In genomic region chr5:88370578-88371232, GRCm38 (mm10) we compare ENCODE assay signal across 29 mouse cellular contexts. TPM values are rescaled to one million over a fixed set of nuclear protein-coding genes. Genes with fewer than 3 reads are reported as not detected.
A peak's percentile ranks its signal among the peaks of the same experiment; 100 is the strongest.
DNase-seq lines count a peak whose midpoint lies in the region; ATAC-seq and TF ChIP-seq lines count a peak whose summit lies in the region.
"Had no signal": no experiment of that assay in that cellular context is flagged by ENCODE, and none has a peak within 500 bp of the region (broad histone marks: within the 10 kb centered on the region; RNA-seq: fewer than 3 reads in every experiment).

No protein-coding gene starts in this region.

- H3K4me2 ChIP-seq in liver, embryonic 12.5 days: no peak overlapping the region
- H3K4me2 ChIP-seq in intestine, postnatal 0 days (replicated peaks; ENCODE audit: low read depth): peak overlapping the region; percentile 30; the same call in 1 of the 2 replicates
- H3K4me2 ChIP-seq in stomach, embryonic 15.5 days: no peak overlapping the region
- H3K4me2 ChIP-seq: embryonic facial prominence, embryonic 13.5 days; heart, embryonic 12.5 days; hindbrain, embryonic 12.5 days; limb, embryonic 15.5 days had no signal

- peak; percentile 64 to 73 for TF ChIP-seq EP300 in MEL (IDR thresholded peaks at IDR 0.05; ENCODE audit: low read depth in 1 of 2, low read length in 2 of 2)

- TF ChIP-seq CTCF in MEL (IDR thresholded peaks at IDR 0.05 in 2 of 3, conservative IDR thresholded peaks at IDR 0.05 in 1 of 3; ENCODE audit: control insufficient read depth in 1 of 3, insufficient read depth in 1 of 3, low read depth in 2 of 3, low read length in 3 of 3, poor library complexity in 1 of 3, severe bottlenecking in 1 of 3): no peak
- no peak for TF ChIP-seq CTCF in intestine, postnatal 0 days (IDR thresholded peaks at IDR 0.05; ENCODE audit: low read depth)

- no peak for TF ChIP-seq RAD21 in MEL (IDR thresholded peaks at IDR 0.05; ENCODE audit: low read depth, low read length)

- H3K27ac ChIP-seq in liver, embryonic 12.5 days: no peak overlapping the region
- peak overlapping the region; percentile 42 for H3K27ac ChIP-seq in MEL (ENCODE audit: control insufficient read depth, low read depth, low read length)
- peak overlapping the region; percentile 57 for H3K27ac ChIP-seq in intestine, postnatal 0 days (ENCODE audit: low read depth, low read length)
- H3K27ac ChIP-seq in stomach, embryonic 15.5 days: no peak overlapping the region
- H3K27ac ChIP-seq: embryonic facial prominence, embryonic 13.5 days; hindbrain, embryonic 12.5 days; layer of hippocampus, adult 2 months; limb, embryonic 15.5 days had no signal

- DNase-seq in liver (peak; percentile 4), MEL (ENCODE audit: low read depth, low spot score) (peak; percentile 78)
- DNase-seq in adrenal gland, postnatal 14 days: no peak
- no peak for DNase-seq in cerebellum, adult 11-12 months
- DNase-seq: adrenal gland, postnatal 10 days; cerebellum, adult 11 months; cerebellum, postnatal 14 days; gastrocnemius, postnatal 36 days; heart, postnatal 14 days; kidney, adult 11 months; kidney, postnatal 10 days; layer of hippocampus, postnatal 36 days; lung, postnatal 14 days; retina, postnatal 1 day; thymus, postnatal 4 days had no signal

- no peak for TF ChIP-seq POLR2A in MEL (IDR thresholded peaks at IDR 0.05; ENCODE audit: control insufficient read depth in 1 of 2, insufficient read depth in 1 of 2, low read depth in 1 of 2, low read length in 2 of 2, poor library complexity in 1 of 2)

- H3K27me3 ChIP-seq in liver, embryonic 12.5 days (replicated peaks): no peaks in the 10 kb centered on the region
- H3K27me3 ChIP-seq in MEL (ENCODE audit: control insufficient read depth in 1 of 2, insufficient read depth in 2 of 2, low read length in 2 of 2): no peaks in the 10 kb centered on the region
- no peaks in the 10 kb centered on the region for H3K27me3 ChIP-seq in intestine, postnatal 0 days (replicated peaks; ENCODE audit: control insufficient read depth, insufficient read depth, low read length)
- H3K27me3 ChIP-seq in stomach, embryonic 15.5 days (replicated peaks): no peaks in the 10 kb centered on the region
- H3K27me3 ChIP-seq: embryonic facial prominence, embryonic 13.5 days; heart, embryonic 12.5 days; hindbrain, embryonic 12.5 days; limb, embryonic 15.5 days had no signal

- no peaks in the 10 kb centered on the region for H3K9me3 ChIP-seq in liver, embryonic 12.5 days (replicated peaks)
- H3K9me3 ChIP-seq in MEL (replicated peaks; ENCODE audit: insufficient read depth, low read length): no peaks in the 10 kb centered on the region
- H3K9me3 ChIP-seq in intestine, postnatal 0 days (ENCODE audit: control insufficient read depth): no peaks in the 10 kb centered on the region
- H3K9me3 ChIP-seq in stomach, embryonic 15.5 days: no peaks in the 10 kb centered on the region
- H3K9me3 ChIP-seq: embryonic facial prominence, embryonic 13.5 days; heart, embryonic 12.5 days; hindbrain, embryonic 12.5 days; limb, embryonic 15.5 days had no signal

- H3K79me2 ChIP-seq in MEL (ENCODE audit: control insufficient read depth, insufficient read depth, low read length, poor library complexity): no peaks in the 10 kb centered on the region

- 58% methylated on average over 6 of the region's 6 CpGs for WGBS in liver, embryonic 12.5 days (ENCODE audit: insufficient replicate concordance)
- WGBS in intestine, postnatal 0 days: 42% methylated on average over 6 of the region's 6 CpGs
- 50% methylated on average over 6 of the region's 6 CpGs for WGBS in stomach, embryonic 15.5 days

- ATAC-seq in liver, embryonic 12.5 days: no peak
- ATAC-seq in intestine, postnatal 0 days: peak; percentile 96
- 0 out of 2 replicates have a peak, but pooled peaks have one; percentile 43 for ATAC-seq in stomach, embryonic 15.5 days (ENCODE audit: insufficient read depth, low FRiP score, low read depth)
- ATAC-seq: activated CD4-positive, CD25-positive, alpha-beta regulatory T cell, adult 4 months; forebrain, embryonic 16.5 days had no signal

- H3K9ac ChIP-seq in liver, embryonic 12.5 days: no peak overlapping the region
- no peak overlapping the region for H3K9ac ChIP-seq in MEL (ENCODE audit: control insufficient read depth, low read depth, low read length, poor library complexity, severe bottlenecking)
- H3K9ac ChIP-seq in intestine, postnatal 0 days (ENCODE audit: low read depth, low read length): no peak overlapping the region
- H3K9ac ChIP-seq in stomach, embryonic 15.5 days: no peak overlapping the region
- H3K9ac ChIP-seq: embryonic facial prominence, embryonic 13.5 days; heart, embryonic 12.5 days; hindbrain, embryonic 12.5 days; limb, embryonic 15.5 days had no signal

- H3K4me3 ChIP-seq in liver, embryonic 12.5 days: no peak overlapping the region
- no peak overlapping the region for H3K4me3 ChIP-seq in MEL (ENCODE audit: control insufficient read depth in 1 of 2, insufficient read depth in 1 of 2, low read depth in 2 of 2, low read length in 2 of 2)
- no peak overlapping the region for H3K4me3 ChIP-seq in intestine, postnatal 0 days (ENCODE audit: low read depth, low read length)
- no peak overlapping the region for H3K4me3 ChIP-seq in stomach, embryonic 15.5 days (replicated peaks)
- H3K4me3 ChIP-seq: embryonic facial prominence, embryonic 13.5 days; heart, embryonic 12.5 days; hindbrain, embryonic 12.5 days; layer of hippocampus, adult 2 months; limb, embryonic 15.5 days had no signal

- no peaks in the 10 kb centered on the region for H3K4me1 ChIP-seq in liver, embryonic 12.5 days
- H3K4me1 ChIP-seq in MEL (ENCODE audit: control insufficient read depth in 1 of 2, insufficient read depth in 2 of 2, low read length in 2 of 2): peaks cover 3 to 4% of the 10 kb centered on the region in 2 experiments; a peak in 2 of 4 replicates
- no peaks in the 10 kb centered on the region for H3K4me1 ChIP-seq in intestine, postnatal 0 days (replicated peaks; ENCODE audit: control insufficient read depth, insufficient read depth, low read length)
- H3K4me1 ChIP-seq in stomach, embryonic 15.5 days: no peaks in the 10 kb centered on the region
- H3K4me1 ChIP-seq: embryonic facial prominence, embryonic 13.5 days; heart, embryonic 12.5 days; hindbrain, embryonic 12.5 days; limb, embryonic 15.5 days had no signal

- no peaks in the 10 kb centered on the region for H3K36me3 ChIP-seq in liver, embryonic 12.5 days
- H3K36me3 ChIP-seq in MEL (ENCODE audit: control insufficient read depth in 1 of 2, insufficient read depth in 2 of 2, low read length in 2 of 2): peaks cover 0 to 8% of the 10 kb centered on the region in 2 experiments; a peak in 2 of 4 replicates
- no peaks in the 10 kb centered on the region for H3K36me3 ChIP-seq in intestine, postnatal 0 days (ENCODE audit: control insufficient read depth, insufficient read depth)
- no peaks in the 10 kb centered on the region for H3K36me3 ChIP-seq in stomach, embryonic 15.5 days
- H3K36me3 ChIP-seq: embryonic facial prominence, embryonic 13.5 days; heart, embryonic 12.5 days; hindbrain, embryonic 12.5 days; limb, embryonic 15.5 days had no signal

TF ChIP-seq in MEL, 35 proteins besides CTCF, POLR2A, EP300 and RAD21:
- no peak for TF ChIP-seq MAX (IDR thresholded peaks at IDR 0.05; ENCODE audit: low read length)
- TF ChIP-seq KAT2A (conservative IDR thresholded peaks at IDR 0.05; ENCODE audit: low read depth, low read length): no peak
- TF ChIP-seq CHD1 (IDR thresholded peaks at IDR 0.05; ENCODE audit: low read depth, low read length): no peak
- peak; percentile 51 for TF ChIP-seq ETS1 (IDR thresholded peaks at IDR 0.05; ENCODE audit: low read depth, low read length)
- TF ChIP-seq TCF12 (IDR thresholded peaks at IDR 0.05; ENCODE audit: low read depth, low read length): peak; percentile 56; the same call in 1 of the 2 replicates
- no peak for TF ChIP-seq USF1 (IDR thresholded peaks at IDR 0.05; ENCODE audit: low read depth, low read length)
- TF ChIP-seq MYC (IDR thresholded peaks at IDR 0.05; ENCODE audit: low read depth, low read length): no peak
- TF ChIP-seq MXI1 (IDR thresholded peaks at IDR 0.05; ENCODE audit: low read depth, low read length): no peak
- no peak for TF ChIP-seq CHD2 (IDR thresholded peaks at IDR 0.05; ENCODE audit: low read length)

RNA-seq across cellular contexts. Expression of gene Amtn, which starts 5.2 kb away (rescaled TPM):
- not detected in 2 replicates for polyA plus RNA-seq in liver, embryonic 12.5 days (2016; fragmentation: Nextera tagmentation; extraction: Ambion mirVana)
- total RNA-seq in MEL (2012; rRNA removed): not detected in 2 replicates
- polyA plus RNA-seq in MEL (2012; ENCODE audit: insufficient read depth in 1 of 2, insufficient read length in 2 of 2, low read depth in 1 of 2, low replicate concordance in 2 of 2, missing spikeins in 1 of 2): not detected
- polyA plus RNA-seq in intestine, postnatal 0 days (2015; fragmentation: Nextera tagmentation; extraction: Ambion mirVana): 0.16 TPM in 1 of 2 replicates, not detected in the other
- polyA plus RNA-seq in stomach, embryonic 15.5 days (2015; fragmentation: Nextera tagmentation; extraction: Ambion mirVana): not detected in 2 replicates
- total RNA-seq in adrenal gland, postnatal 14 days (2021): not detected in 2 replicates
- total RNA-seq: adrenal gland, postnatal 10 days; gastrocnemius, postnatal 36 days; heart, postnatal 14 days; layer of hippocampus, adult 2 months; layer of hippocampus, postnatal 36 days; left cerebral cortex, postnatal 36 days; monocyte, adult 5-6 weeks had no signal
- polyA plus RNA-seq: activated CD4-positive, CD25-positive, alpha-beta regulatory T cell, adult 4 months; C2C12; embryonic facial prominence, embryonic 13.5 days; forebrain, embryonic 16.5 days; heart, embryonic 12.5 days; hindbrain, embryonic 12.5 days; neural tube, embryonic 11.5 days had no signal

RNA-seq across cellular contexts. Expression of gene Prol1, which starts 53.6 kb away (rescaled TPM):
- not detected in 2 replicates for polyA plus RNA-seq in liver, embryonic 12.5 days (2016; fragmentation: Nextera tagmentation; extraction: Ambion mirVana)
- not detected in 2 replicates for total RNA-seq in MEL (2012; rRNA removed)
- polyA plus RNA-seq in MEL (2012; ENCODE audit: insufficient read depth in 1 of 2, insufficient read length in 2 of 2, low read depth in 1 of 2, low replicate concordance in 2 of 2, missing spikeins in 1 of 2): not detected
- polyA plus RNA-seq in intestine, postnatal 0 days (2015; fragmentation: Nextera tagmentation; extraction: Ambion mirVana): not detected in 2 replicates
- not detected in 2 replicates for polyA plus RNA-seq in stomach, embryonic 15.5 days (2015; fragmentation: Nextera tagmentation; extraction: Ambion mirVana)
- not detected in 2 replicates for total RNA-seq in adrenal gland, postnatal 14 days (2021)
- total RNA-seq: adrenal gland, postnatal 10 days; gastrocnemius, postnatal 36 days; heart, postnatal 14 days; layer of hippocampus, adult 2 months; layer of hippocampus, postnatal 36 days; left cerebral cortex, postnatal 36 days; monocyte, adult 5-6 weeks had no signal
- polyA plus RNA-seq: activated CD4-positive, CD25-positive, alpha-beta regulatory T cell, adult 4 months; C2C12; embryonic facial prominence, embryonic 13.5 days; forebrain, embryonic 16.5 days; heart, embryonic 12.5 days; hindbrain, embryonic 12.5 days; limb, embryonic 15.5 days; neural tube, embryonic 11.5 days had no signal

Comparison
In these comparisons a context has a peak if more than half of its experiments do, and no peak if none do; other contexts are left out.
1. DNase-seq: peak in liver (single experiment) and MEL (single experiment); none in adrenal gland, postnatal 14 days (single experiment) and cerebellum, adult 11-12 months (single experiment).
2. H3K27ac ChIP-seq: peak in MEL (single experiment) and intestine, postnatal 0 days (single experiment); none in liver, embryonic 12.5 days (single experiment) and stomach, embryonic 15.5 days (single experiment).